Mouse (Mus musculus): ENCODE results near the gene Smarcal1. TPM values are rescaled to one million over a fixed set of nuclear protein-coding genes. Genes with fewer than 3 reads are reported as not detected.

Gene Smarcal1
- polyA plus RNA-seq, 1 experiment, result 28.0 TPM

GRCm38 (mm10) chr1:72567056-72567455, 16.0 kb upstream of the Smarcal1 start:
- H3K4me1 ChIP-seq (ENCODE audit: control insufficient read depth, insufficient read depth, low read length), result no peaks in the 10 kb centered on the region
- no peak for TF ChIP-seq POLR2A (IDR thresholded peaks at IDR 0.05; ENCODE audit: low read depth, low read length)
- TF ChIP-seq CTCF (IDR thresholded peaks at IDR 0.05; ENCODE audit: borderline replicate concordance, insufficient read depth, low read length), result no peak
- no peak overlapping the region for H3K27ac ChIP-seq (ENCODE audit: insufficient read depth, low read length)
- H3K4me3 ChIP-seq (ENCODE audit: insufficient read depth, low read length), result no peak overlapping the region

- TF ChIP-seq CTCF (IDR thresholded peaks at IDR 0.05; ENCODE audit: borderline replicate concordance, insufficient read depth, low read length), result no peak
- no peak for TF ChIP-seq POLR2A (IDR thresholded peaks at IDR 0.05; ENCODE audit: low read depth, low read length)
- Histone ChIP-seq H3K27ac (ENCODE audit: insufficient read depth, low read length) (no peak overlapping the region), H3K4me3 (ENCODE audit: insufficient read depth, low read length) (no peak overlapping the region), H3K4me1 (ENCODE audit: control insufficient read depth, insufficient read depth, low read length) (no peaks in the 10 kb centered on the region)
Observed at GRCm38 (mm10) chr1:72568725-72569124, 14.3 kb upstream of the Smarcal1 start.

DNA sequence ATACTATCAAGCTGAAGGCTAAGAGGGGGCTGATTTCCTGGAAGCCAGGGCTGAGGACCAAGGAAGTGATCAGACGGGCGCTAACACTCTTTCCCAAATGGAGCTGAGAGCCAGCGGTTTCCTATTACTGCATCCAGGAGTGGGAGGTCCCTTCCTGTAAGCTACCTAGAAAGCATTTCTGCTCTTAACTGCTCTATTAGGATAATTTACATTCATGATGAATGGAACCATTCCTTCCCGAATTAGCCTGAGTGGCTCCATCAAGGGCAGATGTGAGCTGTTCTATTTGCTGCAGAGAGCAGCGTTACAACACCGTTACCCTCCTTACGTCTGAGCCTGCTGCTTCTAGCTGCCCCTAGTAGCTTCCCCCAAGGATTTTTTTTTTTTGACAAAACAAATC, 9.0 kb upstream of the Smarcal1 start:
- H3K4me1 ChIP-seq (ENCODE audit: control insufficient read depth, insufficient read depth, low read length), result no peaks in the 10 kb centered on the region
- H3K27ac ChIP-seq (ENCODE audit: insufficient read depth, low read length), result no peak overlapping the region
- H3K4me3 ChIP-seq (ENCODE audit: insufficient read depth, low read length), result no peak overlapping the region
- TF ChIP-seq POLR2A (IDR thresholded peaks at IDR 0.05; ENCODE audit: low read depth, low read length) (no peak), CTCF (IDR thresholded peaks at IDR 0.05; ENCODE audit: borderline replicate concordance, insufficient read depth, low read length) (no peak)

GRCm38 (mm10) chr1:72574608-72575007, 8.4 kb upstream of the Smarcal1 start:
- no peak for TF ChIP-seq CTCF (IDR thresholded peaks at IDR 0.05; ENCODE audit: borderline replicate concordance, insufficient read depth, low read length)
- no peak for TF ChIP-seq POLR2A (IDR thresholded peaks at IDR 0.05; ENCODE audit: low read depth, low read length)
- Histone ChIP-seq H3K4me3 (ENCODE audit: insufficient read depth, low read length) (no peak overlapping the region), H3K4me1 (ENCODE audit: control insufficient read depth, insufficient read depth, low read length) (no peaks in the 10 kb centered on the region), H3K27ac (ENCODE audit: insufficient read depth, low read length) (no peak overlapping the region)

- Histone ChIP-seq H3K27ac (ENCODE audit: insufficient read depth, low read length) (no peak overlapping the region), H3K4me3 (ENCODE audit: insufficient read depth, low read length) (no peak overlapping the region), H3K4me1 (ENCODE audit: control insufficient read depth, insufficient read depth, low read length) (no peaks in the 10 kb centered on the region)
- no peak for TF ChIP-seq POLR2A (IDR thresholded peaks at IDR 0.05; ENCODE audit: low read depth, low read length)
- TF ChIP-seq CTCF (IDR thresholded peaks at IDR 0.05; ENCODE audit: borderline replicate concordance, insufficient read depth, low read length), result no peak
Observed at GRCm38 (mm10) chr1:72575121-72575520, 7.9 kb upstream of the Smarcal1 start.

- Histone ChIP-seq H3K4me1 (ENCODE audit: control insufficient read depth, insufficient read depth, low read length) (no peaks in the 10 kb centered on the region), H3K4me3 (ENCODE audit: insufficient read depth, low read length) (no peak overlapping the region), H3K27ac (ENCODE audit: insufficient read depth, low read length) (no peak overlapping the region)
- no peak for TF ChIP-seq CTCF (IDR thresholded peaks at IDR 0.05; ENCODE audit: borderline replicate concordance, insufficient read depth, low read length)
- TF ChIP-seq POLR2A (IDR thresholded peaks at IDR 0.05; ENCODE audit: low read depth, low read length), result no peak
Observed at GRCm38 (mm10) chr1:72577481-72577922, 5.5 kb upstream of the Smarcal1 start.

- no peak overlapping the region for H3K27ac ChIP-seq (ENCODE audit: insufficient read depth, low read length)
- TF ChIP-seq POLR2A (IDR thresholded peaks at IDR 0.05; ENCODE audit: low read depth, low read length) (no peak), CTCF (IDR thresholded peaks at IDR 0.05; ENCODE audit: borderline replicate concordance, insufficient read depth, low read length) (no peak)
- no peak overlapping the region for H3K4me3 ChIP-seq (ENCODE audit: insufficient read depth, low read length)
- no peaks in the 10 kb centered on the region for H3K4me1 ChIP-seq (ENCODE audit: control insufficient read depth, insufficient read depth, low read length)
Observed at GRCm38 (mm10) chr1:72578351-72578750, 4.7 kb upstream of the Smarcal1 start.

- Histone ChIP-seq H3K27ac (ENCODE audit: insufficient read depth, low read length) (no peak overlapping the region), H3K4me3 (ENCODE audit: insufficient read depth, low read length) (no peak overlapping the region), H3K4me1 (ENCODE audit: control insufficient read depth, insufficient read depth, low read length) (no peaks in the 10 kb centered on the region)
- no peak for TF ChIP-seq CTCF (IDR thresholded peaks at IDR 0.05; ENCODE audit: borderline replicate concordance, insufficient read depth, low read length)
- TF ChIP-seq POLR2A (IDR thresholded peaks at IDR 0.05; ENCODE audit: low read depth, low read length), result no peak
Observed at GRCm38 (mm10) chr1:72578806-72579205, 4.2 kb upstream of the Smarcal1 start.

DNA sequence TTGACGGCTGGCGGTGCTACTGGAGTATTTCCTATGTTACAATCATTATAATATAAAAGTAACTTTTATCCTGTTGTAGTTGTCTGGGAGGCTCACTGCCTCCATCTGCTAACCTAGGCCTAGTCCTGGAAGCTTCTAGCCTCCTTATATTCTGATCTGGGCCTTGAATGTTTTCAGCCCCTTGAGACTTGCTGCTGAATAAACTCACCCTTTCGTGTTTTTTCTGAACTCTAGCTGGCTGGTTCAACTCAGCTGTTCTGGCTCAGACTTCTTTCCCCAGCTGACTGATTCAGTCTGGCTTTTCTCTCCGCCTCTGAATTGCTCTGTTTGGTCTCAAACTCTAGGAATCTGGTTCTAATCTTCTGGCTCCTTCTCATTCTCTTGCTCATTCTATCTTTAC, 855 bp downstream of the Smarcal1 start:
- TF ChIP-seq POLR2A (IDR thresholded peaks at IDR 0.05; ENCODE audit: low read depth, low read length) (no peak), CTCF (IDR thresholded peaks at IDR 0.05; ENCODE audit: borderline replicate concordance, insufficient read depth, low read length) (no peak)
- H3K4me3 ChIP-seq (ENCODE audit: insufficient read depth, low read length), result peak overlapping the region; percentile 89
- peak overlapping the region; percentile 47; the same call in 1 of the 2 replicates for H3K27ac ChIP-seq (ENCODE audit: insufficient read depth, low read length)
- H3K4me1 ChIP-seq (ENCODE audit: control insufficient read depth, insufficient read depth, low read length), result no peaks in the 10 kb centered on the region

DNA sequence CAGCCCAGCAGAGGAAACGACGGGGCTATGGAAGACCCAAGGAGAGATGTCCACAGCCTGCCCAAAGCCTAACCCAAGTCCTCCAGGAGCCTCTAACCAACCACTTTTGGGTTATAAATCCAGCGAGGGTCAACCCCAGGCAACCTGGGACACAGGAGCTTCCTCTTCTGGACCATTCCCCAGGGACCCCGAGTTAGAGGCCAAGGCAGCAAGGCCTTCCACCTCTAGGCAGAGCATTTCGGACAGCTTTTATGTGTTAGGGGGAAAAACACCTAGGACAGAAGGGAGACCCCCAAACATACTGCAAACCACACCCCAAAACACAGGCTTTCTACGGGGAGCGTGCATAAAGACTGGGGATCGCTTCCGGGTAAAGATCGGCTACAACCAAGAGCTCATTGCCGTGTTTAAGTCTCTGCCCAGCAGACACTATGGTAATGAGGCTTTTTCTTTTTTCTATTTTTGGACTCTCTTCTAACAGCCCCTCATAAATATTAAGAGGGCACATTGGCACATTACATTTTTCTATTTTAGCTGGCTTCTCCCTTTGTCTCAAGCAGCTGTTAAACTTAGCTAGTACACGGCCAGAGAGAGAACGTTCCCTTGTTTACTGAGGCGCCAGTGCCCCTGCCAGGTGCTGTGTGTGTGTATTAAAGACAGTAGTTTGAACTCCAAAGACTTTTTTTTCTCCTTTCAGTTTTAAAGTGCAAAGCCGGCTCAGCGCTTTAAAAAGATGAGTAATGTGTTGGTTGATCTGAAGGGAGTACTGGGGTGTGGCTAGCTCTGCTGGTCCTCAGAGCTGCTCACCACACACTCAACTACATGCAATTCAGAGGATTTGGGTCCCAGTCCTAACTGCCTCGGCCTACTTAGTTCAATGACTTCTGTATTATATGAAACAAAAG, 3.2 kb downstream of the Smarcal1 start:
- Histone ChIP-seq H3K27ac (ENCODE audit: insufficient read depth, low read length) (no peak overlapping the region), H3K4me1 (ENCODE audit: control insufficient read depth, insufficient read depth, low read length) (no peaks in the 10 kb centered on the region), H3K4me3 (ENCODE audit: insufficient read depth, low read length) (no peak overlapping the region)
- TF ChIP-seq CTCF (IDR thresholded peaks at IDR 0.05; ENCODE audit: borderline replicate concordance, insufficient read depth, low read length) (no peak), POLR2A (IDR thresholded peaks at IDR 0.05; ENCODE audit: low read depth, low read length) (no peak)
